Mouse (Mus musculus) lung, postnatal 36 days (tissue): Measurements from ENCODE around the gene Irak1.

Experiments used
- DNase-seq: peaks from one replicate; pipeline ENCODE4 v3.0.0; 2022; ENCODE audit warnings: mixed read lengths

Irak1 gene

DNA sequence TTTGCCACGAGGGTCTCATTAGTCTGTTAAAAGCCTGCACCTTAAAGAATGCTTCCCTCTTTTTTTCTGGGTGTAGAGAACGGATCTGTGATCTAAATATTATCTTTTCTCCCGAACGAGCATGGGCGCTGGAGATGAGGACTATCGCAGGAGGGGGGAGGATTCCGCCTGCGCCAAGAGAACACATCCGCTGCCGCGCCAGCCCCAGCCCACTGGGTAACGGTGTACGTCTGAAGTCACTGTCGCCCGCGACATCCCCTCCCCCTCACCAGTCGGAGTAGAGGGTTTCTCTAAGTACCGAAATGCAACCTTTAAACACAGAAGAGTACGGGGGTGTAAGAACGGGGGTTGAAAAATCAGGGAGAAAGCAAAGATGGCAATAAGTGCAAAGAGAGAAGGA is 58.4 kb downstream of the Irak1 start:
- peak; percentile 65 for DNase-seq

DNA sequence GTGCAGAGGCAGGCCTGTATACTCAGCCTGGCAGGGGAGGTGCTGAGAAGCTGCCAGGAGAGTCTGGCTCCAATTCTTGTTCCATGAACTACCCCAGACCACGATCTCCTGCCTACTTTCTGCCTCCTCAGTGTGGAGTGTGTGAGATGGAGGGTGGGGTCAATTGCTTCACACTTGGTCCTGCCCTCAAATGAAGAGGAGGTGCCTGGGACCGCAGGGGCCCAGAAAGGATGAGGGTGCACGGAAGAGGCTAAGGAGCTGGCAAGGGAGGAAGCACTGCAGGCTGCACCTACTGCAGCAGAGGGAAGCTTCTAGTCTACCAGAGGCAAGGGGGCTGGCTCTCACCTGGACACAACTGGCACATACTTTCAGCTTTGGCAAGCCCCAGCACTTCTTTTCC is 59.4 kb downstream of the Irak1 start:
- peak; percentile 71 for DNase-seq
